Mouse (Mus musculus): ENCODE results near the gene Fgf9.

DNA sequence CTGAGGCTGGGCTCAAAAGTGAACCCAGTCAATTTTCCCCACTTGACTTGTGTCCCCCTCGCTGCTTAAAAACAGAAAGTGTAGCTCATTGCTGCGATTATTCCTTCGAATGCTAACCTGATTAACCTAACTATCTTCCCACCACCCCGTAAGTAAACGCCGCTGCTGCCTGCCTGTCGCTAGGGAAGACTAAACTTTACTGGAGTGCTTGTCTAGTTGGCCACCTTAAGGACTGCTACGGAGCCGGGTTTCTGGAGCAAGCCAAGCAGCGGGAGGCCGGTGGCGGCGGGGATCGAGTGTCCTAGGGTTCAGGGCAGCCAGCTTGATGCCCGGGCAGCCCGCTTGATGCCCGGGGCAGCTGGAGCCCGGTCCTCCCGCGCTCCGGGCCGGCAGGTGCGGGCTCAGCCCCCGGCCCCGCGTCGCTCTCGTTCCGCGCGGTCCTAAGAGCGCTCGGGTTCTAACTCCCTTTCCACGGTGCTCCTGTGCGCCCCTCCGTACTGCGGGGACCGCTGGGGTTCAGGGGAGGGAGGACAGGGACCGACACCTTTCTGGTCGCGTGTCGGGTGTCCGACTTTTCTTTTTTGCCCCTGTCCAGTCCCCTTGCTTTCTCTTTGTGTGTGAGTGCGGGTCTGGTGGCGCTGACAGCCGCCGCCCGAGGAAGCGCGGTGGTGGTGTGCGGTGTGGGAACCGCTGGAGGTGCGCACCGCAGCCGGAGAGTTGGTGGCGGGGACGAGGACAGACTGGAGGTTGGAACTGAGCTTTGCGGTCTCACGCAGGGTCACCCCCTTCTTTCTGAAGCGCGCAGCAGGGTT is 4.5 kb downstream of the Fgf9 start:
- TF ChIP-seq CTCF (IDR thresholded peaks at IDR 0.05; ENCODE audit: low read depth) (no peak), EP300 (IDR thresholded peaks at IDR 0.05; ENCODE audit: low read depth) (no peak)

All from heart, postnatal 0 days (tissue).